23 mouse cellular contexts compared by ENCODE assay signal in the genomic region with DNA sequence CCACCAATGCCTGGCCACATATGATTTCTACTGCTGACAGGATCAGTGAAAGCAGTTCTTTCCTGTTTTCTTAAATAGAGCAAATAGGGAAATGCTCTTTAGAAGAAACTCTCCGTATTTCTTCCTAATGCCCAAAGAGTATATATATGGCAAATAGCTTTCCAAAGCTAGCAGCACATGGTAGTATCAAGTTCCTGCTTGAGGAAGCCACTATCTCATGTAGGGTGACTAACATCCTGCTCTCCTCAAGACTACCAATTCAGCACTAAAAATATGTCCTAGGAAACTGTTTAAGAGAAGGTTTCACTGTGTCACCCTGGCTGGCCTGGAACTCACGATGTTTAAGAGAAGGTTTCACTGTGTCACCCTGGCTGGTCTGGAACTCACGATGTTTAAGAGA.
"Had no signal": no experiment of that assay in that cellular context is flagged by ENCODE, and none has a peak within 500 bp of the region (broad histone marks: within the 10 kb centered on the region; RNA-seq: fewer than 3 reads in every experiment).

No protein-coding gene starts in this region.

- H3K4me2 ChIP-seq: kidney, embryonic 15.5 days; limb, embryonic 13.5 days; liver, embryonic 13.5 days; midbrain, embryonic 11.5 days; neural tube, embryonic 12.5 days; neural tube, embryonic 15.5 days had no signal

- H3K27ac ChIP-seq: kidney, embryonic 15.5 days; limb, embryonic 10.5 days; limb, embryonic 13.5 days; liver, embryonic 13.5 days; neural tube, embryonic 12.5 days; neural tube, embryonic 15.5 days; stomach, postnatal 0 days had no signal

- H3K9ac ChIP-seq: kidney, embryonic 15.5 days; limb, embryonic 13.5 days; liver, embryonic 13.5 days; neural tube, embryonic 12.5 days; neural tube, embryonic 15.5 days had no signal

- H3K4me1 ChIP-seq: kidney, embryonic 15.5 days; limb, embryonic 13.5 days; neural tube, embryonic 12.5 days; neural tube, embryonic 15.5 days had no signal

- H3K27me3 ChIP-seq: kidney, embryonic 15.5 days; limb, embryonic 13.5 days; liver, embryonic 13.5 days; neural tube, embryonic 12.5 days; neural tube, embryonic 15.5 days had no signal

- DNase-seq: kidney, adult 11 months; kidney, adult 8-10 months; kidney, postnatal 10 days; kidney, postnatal 36 days; layer of hippocampus, postnatal 36 days; liver, embryonic 13.5 days; lung, adult 2 months; lung, postnatal 14 days; lung, postnatal 4 days; midbrain, embryonic 14.5 days; right cerebral cortex, adult 18-20 months; right cerebral cortex, postnatal 14 days; right cerebral cortex, postnatal 4 days; thymus, adult 2 months; thymus, postnatal 14 days; thymus, postnatal 4 days had no signal

- H3K4me3 ChIP-seq: kidney, embryonic 15.5 days; limb, embryonic 10.5 days; limb, embryonic 13.5 days; liver, embryonic 13.5 days; neural tube, embryonic 12.5 days; neural tube, embryonic 15.5 days had no signal

- H3K9me3 ChIP-seq: kidney, embryonic 15.5 days; limb, embryonic 10.5 days; limb, embryonic 13.5 days; liver, embryonic 13.5 days; neural tube, embryonic 12.5 days; neural tube, embryonic 15.5 days had no signal
